Comparison of ENCODE assay signal across 9 mouse cellular contexts in genomic region chr11:118021806-118022205, GRCm38 (mm10). TPM values are rescaled to one million over a fixed set of nuclear protein-coding genes. Genes with fewer than 3 reads are reported as not detected.
DNase-seq lines count a peak whose midpoint lies in the region; ATAC-seq and TF ChIP-seq lines count a peak whose summit lies in the region.
"Had no signal": no experiment of that assay in that cellular context is flagged by ENCODE, and none has a peak within 500 bp of the region (broad histone marks: within the 10 kb centered on the region; RNA-seq: fewer than 3 reads in every experiment).

No protein-coding gene starts in this region.

- no peak overlapping the region for H3K27ac ChIP-seq in gastrocnemius, adult 2 months
- H3K27ac ChIP-seq in liver, embryonic 14.5 days, result no peak overlapping the region
- H3K27ac ChIP-seq in olfactory bulb, adult 2 months (ENCODE audit: insufficient read depth, low read depth, low read length), result no peak overlapping the region
- H3K27ac ChIP-seq: embryonic facial prominence, embryonic 15.5 days had no signal

- H3K27me3 ChIP-seq in liver, embryonic 14.5 days (ENCODE audit: control insufficient read depth, insufficient read depth, low read length), result no peaks in the 10 kb centered on the region
- H3K27me3 ChIP-seq: embryonic facial prominence, embryonic 15.5 days had no signal

- H3K4me3 ChIP-seq in gastrocnemius, adult 2 months, result no peak overlapping the region
- H3K4me3 ChIP-seq in liver, embryonic 14.5 days (ENCODE audit: insufficient read depth in 1 of 2, low read depth in 2 of 2, low read length in 2 of 2), result no peak overlapping the region
- H3K4me3 ChIP-seq in olfactory bulb, adult 2 months (ENCODE audit: insufficient read depth, low read depth, low read length), result no peak overlapping the region
- H3K4me3 ChIP-seq: embryonic facial prominence, embryonic 15.5 days had no signal

- TF ChIP-seq POLR2A in olfactory bulb, adult 2 months (IDR thresholded peaks at IDR 0.05; ENCODE audit: insufficient read depth, low read depth, low read length), result no peak

- TF ChIP-seq CTCF in gastrocnemius, adult 2 months (IDR thresholded peaks at IDR 0.05), result no peak; the same call in 1 of the 2 replicates
- peak; percentile 97 for TF ChIP-seq CTCF in liver, embryonic 14.5 days (IDR thresholded peaks at IDR 0.05; ENCODE audit: low read depth)
- peak; percentile 83; the same call in 1 of the 2 replicates for TF ChIP-seq CTCF in olfactory bulb, adult 2 months (IDR thresholded peaks at IDR 0.05; ENCODE audit: insufficient read depth, low read depth, low read length)

- H3K9ac ChIP-seq in liver, embryonic 14.5 days (replicated peaks), result no peak overlapping the region
- H3K9ac ChIP-seq: embryonic facial prominence, embryonic 15.5 days had no signal

- H3K4me2 ChIP-seq in liver, embryonic 14.5 days (ENCODE audit: low read depth), result no peak overlapping the region
- H3K4me2 ChIP-seq: embryonic facial prominence, embryonic 15.5 days had no signal

- peak; percentile 56 for DNase-seq in urinary bladder, adult 2 months (ENCODE audit: low spot score)
- no peak for DNase-seq in urinary bladder, postnatal 10 days (ENCODE audit: low spot score)
- DNase-seq in cerebellum, adult 9-10 months, result peak; percentile 77
- peak; percentile 83 for DNase-seq in gastrocnemius, adult 2 months
- DNase-seq in kidney, postnatal 25 days, result peak; percentile 71 to 83
- peak; percentile 28 to 46 (median 41) for DNase-seq in liver, embryonic 14.5 days (ENCODE audit: low read depth in 3 of 3, low spot score in 3 of 3)
- DNase-seq in testis, postnatal 14 days (ENCODE audit: low spot score), result peak; percentile 30

- intact Hi-C loops in gastrocnemius, adult 2 months (cut with DNase I), result loop anchor here (1.0 to 2.0 kb wide), 2 partner anchors 51 to 110 kb away; partner anchors contain the start of gene Socs3

- no peaks in the 10 kb centered on the region for H3K4me1 ChIP-seq in liver, embryonic 14.5 days (replicated peaks; ENCODE audit: control insufficient read depth in 2 of 2, insufficient read depth in 2 of 2, low read length in 1 of 2)
- H3K4me1 ChIP-seq in olfactory bulb, adult 2 months (ENCODE audit: control insufficient read depth, insufficient read depth, low read length), result no peaks in the 10 kb centered on the region
- H3K4me1 ChIP-seq: embryonic facial prominence, embryonic 15.5 days had no signal

- no peak for TF ChIP-seq EP300 in liver, embryonic 14.5 days (IDR thresholded peaks at IDR 0.05; ENCODE audit: low read depth)

- H3K9me3 ChIP-seq in liver, embryonic 14.5 days (ENCODE audit: control insufficient read depth, low read length), result no peaks in the 10 kb centered on the region
- H3K9me3 ChIP-seq: embryonic facial prominence, embryonic 15.5 days had no signal

- peak; percentile 48; the same call in 1 of the 2 replicates for ATAC-seq in liver, embryonic 14.5 days (ENCODE audit: insufficient read depth)

- 45% methylated on average over 1 of the region's 1 CpGs for WGBS in liver, embryonic 14.5 days (ENCODE audit: insufficient replicate concordance)
- WGBS in olfactory bulb, adult 2 months, result 62% methylated on average over 1 of the region's 1 CpGs

- peaks cover 7% of the 10 kb centered on the region for H3K36me3 ChIP-seq in liver, embryonic 14.5 days (replicated peaks; ENCODE audit: control insufficient read depth, insufficient read depth, low read depth)

RNA-seq across cellular contexts. Expression of gene Pgs1, which starts 35.7 kb away (rescaled TPM):
- polyA plus RNA-seq in urinary bladder, adult 2 months (2012; rRNA removed), result 24.6 and 31.2 TPM in 2 replicates
- total RNA-seq in gastrocnemius, adult 2 months (2021), result 10 to 100 TPM; 17.2 to 18.0 TPM
- 11.9 and 12.9 TPM in 2 replicates for polyA plus RNA-seq in liver, embryonic 14.5 days (2012; rRNA removed)
- 11.2 and 12.1 TPM in 2 replicates for polyA plus RNA-seq in liver, embryonic 14.5 days (2014; fragmentation: Nextera tagmentation; extraction: Ambion mirVana)
- polyA plus RNA-seq in olfactory bulb, adult 2 months (2012; ENCODE audit: insufficient read depth, insufficient read length, low replicate concordance, missing spikeins), result not detected in 2 replicates

RNA-seq across cellular contexts. Expression of gene Socs3, which starts 52.0 kb away (rescaled TPM):
- 7.8 and 9.8 TPM in 2 replicates for polyA plus RNA-seq in urinary bladder, adult 2 months (2012; rRNA removed)
- 10 to 100 TPM in 1 of 2 experiments, 1 to 10 TPM in 1; 1.7 to 10.1 TPM for total RNA-seq in gastrocnemius, adult 2 months (2021)
- polyA plus RNA-seq in liver, embryonic 14.5 days (2012; rRNA removed), result 6.5 and 7.0 TPM in 2 replicates
- 2.2 and 2.7 TPM in 2 replicates for polyA plus RNA-seq in liver, embryonic 14.5 days (2014; fragmentation: Nextera tagmentation; extraction: Ambion mirVana)
- not detected in 2 replicates for polyA plus RNA-seq in olfactory bulb, adult 2 months (2012; ENCODE audit: insufficient read depth, insufficient read length, low replicate concordance, missing spikeins)
